Mouse (Mus musculus): ENCODE measurements around the gene Ethe1. TPM values are rescaled to one million over a fixed set of nuclear protein-coding genes. Genes with fewer than 3 reads are reported as not detected.

Gene Ethe1
- total RNA-seq, 2 experiments from 2014 or later: 7.7 to 8.7 TPM

Other genes with a start within 250 kb of the Ethe1 start
- not detected for gene Lypd5, start 238.3 kb upstream of the Ethe1 start, total RNA-seq (2021)
- under 1 TPM; 0.33 to 0.46 TPM for gene Kcnn4, start 217.3 kb upstream of the Ethe1 start, total RNA-seq (2021)
- 10 to 100 TPM; 33.5 to 34.3 TPM for gene Smg9, start 187.9 kb upstream of the Ethe1 start, total RNA-seq (2021)
- not detected for gene Irgc1, start 135.2 kb upstream of the Ethe1 start, total RNA-seq (2021)
- 1 to 10 TPM; 1.3 to 2.3 TPM for gene Plaur, start 125.1 kb upstream of the Ethe1 start, total RNA-seq (2021)
- 100 to 1,000 TPM; 269 to 279 TPM for gene Cadm4, start 105.5 kb upstream of the Ethe1 start, total RNA-seq (2021)
- 10 to 100 TPM; 61.3 to 64.6 TPM for gene Zfp428, start 80.5 kb upstream of the Ethe1 start, total RNA-seq (2021)
- not detected for gene AC161166.1, start 75.1 kb upstream of the Ethe1 start, total RNA-seq (2021)
- gene Irgq, start 56.9 kb upstream of the Ethe1 start, total RNA-seq (2021): 100 to 1,000 TPM in 1 of 2 experiments, 10 to 100 TPM in 1; 98.5 to 101 TPM
- gene Pinlyp, start 41.4 kb upstream of the Ethe1 start, total RNA-seq (2021): not detected
- 10 to 100 TPM; 37.8 to 39.7 TPM for gene Xrcc1, start 41.3 kb upstream of the Ethe1 start, total RNA-seq (2021)
- 1 to 10 TPM; 8.2 to 8.7 TPM for gene Zfp575, start 98 bp downstream of the Ethe1 start, total RNA-seq (2021)
- gene Phldb3, start 23.2 kb downstream of the Ethe1 start, total RNA-seq (2021): under 1 TPM; 0.37 to 0.60 TPM
- under 1 TPM; 0.20 to 0.64 TPM for gene Lypd3, start 49.0 kb downstream of the Ethe1 start, total RNA-seq (2021)
- not detected for gene Tex101, start 89.1 kb downstream of the Ethe1 start, total RNA-seq (2021)
- gene BC049730, start 121.7 kb downstream of the Ethe1 start, total RNA-seq (2021): not detected
- not detected for gene Gm4763, start 139.4 kb downstream of the Ethe1 start, total RNA-seq (2021)
- not detected for gene Cd177, start 172.8 kb downstream of the Ethe1 start, total RNA-seq (2021)
- gene Ceacam10, start 189.7 kb downstream of the Ethe1 start, total RNA-seq (2021): not detected

Measured in layer of hippocampus, postnatal 10 days (tissue).